Mouse (Mus musculus) MEL-GATA-1-ER (cell line): ENCODE measurements around the gene Tcaf3.

Experiments
- DNase-seq: peaks from one replicate; pipeline ENCODE4 v3.0.0-alpha.2; 2012; ENCODE audit warnings: low read depth; ENCODE audit errors: extremely low read depth

Tcaf3 gene

DNA sequence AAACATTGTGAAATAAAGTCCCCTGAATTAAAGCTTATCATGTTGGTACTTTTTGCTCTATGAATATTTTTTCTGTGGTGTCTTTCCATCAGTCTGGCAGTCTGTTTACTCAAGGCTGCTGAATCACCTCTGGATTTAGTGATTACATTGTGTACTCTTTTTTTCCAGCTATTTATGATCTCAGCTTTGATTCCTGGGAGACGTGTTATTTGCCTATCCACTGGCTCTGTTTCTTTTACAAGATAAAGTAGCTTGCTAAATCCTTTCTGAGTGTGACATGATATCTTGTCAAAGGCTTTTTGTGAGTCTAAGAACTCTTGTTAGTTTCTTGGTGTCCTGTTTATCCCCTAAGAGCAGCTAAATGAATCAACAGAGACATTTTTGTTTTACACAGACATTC is 52.6 kb downstream of the Tcaf3 start:
- no peak for DNase-seq

DNA sequence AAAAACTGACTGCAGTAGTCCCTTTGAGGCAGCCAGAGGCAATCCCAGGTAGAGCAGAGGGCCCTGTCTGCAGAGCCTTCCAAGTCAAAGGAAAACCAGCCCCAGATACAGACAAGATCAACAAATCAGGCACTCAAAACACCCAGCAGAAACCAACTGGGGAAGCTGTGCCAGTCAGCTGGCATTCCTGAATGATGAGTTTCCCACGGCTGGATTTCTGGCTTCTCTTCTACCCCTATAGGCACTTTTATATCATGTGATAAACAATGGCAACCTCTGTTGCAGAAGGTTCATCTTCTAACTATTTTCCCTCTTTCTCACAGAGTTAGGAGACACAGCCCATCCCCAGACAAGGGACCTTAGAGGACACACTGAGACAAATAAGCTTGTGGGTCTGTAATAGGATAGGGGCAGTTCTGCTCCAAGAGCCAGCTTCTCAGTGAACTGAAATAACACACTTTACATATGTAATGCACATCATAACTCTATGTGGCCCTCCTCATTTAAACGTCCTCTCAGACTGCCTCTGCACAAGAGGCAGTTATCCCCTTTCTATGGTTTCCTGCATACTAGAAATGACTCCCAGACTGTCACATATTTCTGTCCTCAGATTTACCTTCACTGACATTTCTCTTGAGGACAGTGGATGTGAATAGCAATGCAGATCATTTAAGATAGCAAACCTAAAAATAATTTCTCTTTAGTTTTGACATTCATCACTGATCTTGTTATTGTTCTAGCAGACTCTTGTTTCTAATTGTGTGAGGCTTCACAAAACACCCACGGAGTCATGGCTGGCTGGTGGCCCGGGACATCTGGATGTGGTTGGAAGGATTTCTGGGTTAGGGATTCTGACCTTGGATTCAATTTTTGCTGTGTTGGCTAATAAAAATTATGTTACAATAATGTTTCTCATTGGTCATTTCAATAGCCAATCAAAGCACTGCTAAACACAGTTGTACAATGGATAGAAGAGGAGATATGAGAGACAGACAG is 55.2 kb downstream of the Tcaf3 start:
- no peak for DNase-seq

DNA sequence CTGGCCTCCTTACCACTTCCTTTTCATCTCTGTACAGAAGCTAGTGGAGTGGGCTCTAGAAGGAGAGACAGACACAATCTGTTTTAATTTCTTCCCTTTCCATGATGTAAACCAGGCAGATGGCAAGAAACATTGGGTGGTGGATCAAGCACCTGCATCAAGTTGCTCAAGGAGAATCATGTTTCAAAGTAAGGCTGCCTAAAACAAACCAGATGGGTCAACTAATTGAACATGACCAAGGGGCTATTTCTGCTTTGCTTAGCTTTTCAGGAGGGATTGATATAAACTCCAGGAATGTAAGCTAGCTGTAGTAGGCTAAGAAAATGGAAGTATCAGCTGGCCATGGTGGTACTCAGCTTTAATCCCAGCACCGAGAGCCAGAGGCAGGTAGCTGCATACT is 56.8 kb downstream of the Tcaf3 start:
- no peak for DNase-seq

DNA sequence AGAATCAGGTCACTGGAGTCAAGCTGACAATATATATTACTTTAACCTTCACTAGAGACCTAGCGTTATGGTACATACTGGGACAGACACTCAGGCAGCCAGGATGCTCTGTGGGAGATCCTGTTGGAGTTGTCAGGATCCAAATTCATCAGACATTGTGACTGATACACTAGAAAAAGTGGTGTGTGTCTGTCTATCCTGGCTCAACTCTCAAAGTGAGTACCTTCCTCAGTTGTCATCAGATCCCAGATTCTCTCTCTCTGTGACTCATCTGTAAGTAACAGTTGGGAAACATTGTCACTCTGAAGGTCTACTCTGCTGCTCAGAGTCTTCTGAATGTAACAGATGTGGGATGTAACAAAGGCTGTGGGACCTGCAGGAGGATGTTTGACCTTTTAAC is 57.8 kb downstream of the Tcaf3 start:
- no peak for DNase-seq
